Mouse (Mus musculus) limb, embryonic 15.5 days (tissue): ENCODE results near the gene Zfp326. TPM values are rescaled to one million over a fixed set of nuclear protein-coding genes. Genes with fewer than 3 reads are reported as not detected.

Experiments used
- ATAC-seq: fragments of 200-750 bp; cut with Nextera tagmentation; 2 replicates; pipeline ENCODE4 v1.8.0; 2017; ENCODE audit warnings: low read depth, moderate TSS enrichment; ENCODE audit not compliant: insufficient number of reproducible peaks, low FRiP score, low TSS enrichment
- H3K27ac ChIP-seq: fragments of 300-500 bp; sonication (generic); 2 replicates; pipeline ENCODE4 v1.5.1; 2015; ENCODE audit warnings: moderate library complexity, mild to moderate bottlenecking, inconsistent platforms
- H3K27me3 ChIP-seq: fragments of 300-500 bp; sonication (generic); 2 replicates; pipeline ENCODE4 v1.6.1; 2015; ENCODE audit warnings: inconsistent platforms
- H3K36me3 ChIP-seq: fragments of 300-500 bp; sonication (generic); 2 replicates; pipeline ENCODE4 v1.6.1; 2015; ENCODE audit warnings: inconsistent platforms
- H3K4me1 ChIP-seq: fragments of 300-500 bp; sonication (generic); 2 replicates; pipeline ENCODE4 v1.6.1; 2015; ENCODE audit warnings: inconsistent platforms
- H3K4me2 ChIP-seq: fragments of 300-500 bp; sonication (generic); 2 replicates; pipeline ENCODE4 v1.6.1; 2015; ENCODE audit warnings: mild to moderate bottlenecking, inconsistent platforms
- H3K4me3 ChIP-seq: fragments of 300-500 bp; sonication (generic); 2 replicates; pipeline ENCODE4 v1.5.1; 2015; ENCODE audit warnings: mild to moderate bottlenecking, inconsistent platforms
- H3K9ac ChIP-seq: fragments of 300-500 bp; sonication (generic); 2 replicates; pipeline ENCODE4 v1.6.1; 2015; ENCODE audit warnings: inconsistent platforms
- H3K9me3 ChIP-seq: fragments of 300-500 bp; sonication (generic); 2 replicates; pipeline ENCODE4 v1.6.1; 2016; ENCODE audit warnings: inconsistent platforms
- WGBS: fragments of 180-500 bp; shearing (Covaris S2); methylation state at CpG from one replicate; pipeline ENCODE4 v1.1.7; 2015; 5-methylcytosine and 5-hydroxymethylcytosine counted together
- polyA plus RNA-seq: library from polyadenylated mRNA; unstranded; fragments of >200 nt; fragmentation: Nextera tagmentation; extraction: Ambion mirVana; gene quantifications from 2 replicates; pipeline ENCODE4 v1.2.1, GENCODE M21; 2015

Gene Zfp326
- polyA plus RNA-seq, 1 experiment from 2014 or later: 38.0 TPM

- no peak for ATAC-seq
- 18% methylated on average over 3 of the region's 3 CpGs for WGBS
These were observed 7.8 kb upstream of the Zfp326 start for GRCm38 (mm10) chr5:105868593-105868992.

GRCm38 (mm10) chr5:105869739-105870138, 6.6 kb upstream of the Zfp326 start:
- Histone ChIP-seq H3K9ac (no peak overlapping the region), H3K4me2 (no peak overlapping the region), H3K27me3 (no peaks in the 10 kb centered on the region), H3K4me3 (no peak overlapping the region), H3K36me3 (no peaks in the 10 kb centered on the region), H3K9me3 (no peaks in the 10 kb centered on the region), H3K27ac (no peak overlapping the region), H3K4me1 (peaks cover 13% of the 10 kb centered on the region)
- 85% methylated on average over 7 of the region's 7 CpGs for WGBS
- ATAC-seq: no peak

More at GRCm38 (mm10) chr5:105868593-105868992, 7.8 kb upstream of the Zfp326 start:
- H3K9me3 ChIP-seq: no peaks in the 10 kb centered on the region
- H3K4me2 ChIP-seq: no peak overlapping the region
- H3K27ac ChIP-seq: no peak overlapping the region
- no peak overlapping the region for H3K9ac ChIP-seq
- no peak overlapping the region for H3K4me3 ChIP-seq
- no peaks in the 10 kb centered on the region for H3K36me3 ChIP-seq
- H3K4me1 ChIP-seq: peaks cover 13% of the 10 kb centered on the region
- H3K27me3 ChIP-seq: no peaks in the 10 kb centered on the region

GRCm38 (mm10) chr5:105871140-105871539, 5.2 kb upstream of the Zfp326 start:
- H3K4me2 ChIP-seq: no peak overlapping the region
- H3K4me1 ChIP-seq: peaks cover 16% of the 10 kb centered on the region
- no peak overlapping the region for H3K9ac ChIP-seq
- ATAC-seq: no peak
- no peaks in the 10 kb centered on the region for H3K27me3 ChIP-seq
- WGBS: 59% methylated on average over 3 of the region's 3 CpGs
- no peaks in the 10 kb centered on the region for H3K36me3 ChIP-seq
- H3K9me3 ChIP-seq: no peaks in the 10 kb centered on the region
- H3K27ac ChIP-seq: no peak overlapping the region
- no peak overlapping the region for H3K4me3 ChIP-seq

DNA sequence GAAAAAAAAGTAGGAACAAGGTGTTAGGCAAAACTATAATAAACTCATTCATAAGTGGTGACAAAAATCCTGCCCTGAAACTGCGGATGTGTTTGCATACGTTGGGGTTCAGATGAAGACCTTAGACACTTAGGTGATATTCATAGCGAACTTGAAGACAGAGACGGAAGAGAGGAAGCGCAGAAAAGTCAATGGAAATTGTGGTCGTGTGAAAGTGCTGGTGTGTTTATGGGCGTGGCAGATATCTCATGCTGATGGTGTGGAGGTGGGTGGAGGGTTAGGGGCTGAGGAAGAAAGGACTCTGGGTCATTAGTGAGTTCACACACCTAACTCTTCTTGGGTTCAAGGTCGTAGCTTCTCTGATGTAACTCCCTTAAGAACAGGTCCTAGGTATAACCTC, 4.2 kb upstream of the Zfp326 start:
- no peaks in the 10 kb centered on the region for H3K27me3 ChIP-seq
- no peaks in the 10 kb centered on the region for H3K36me3 ChIP-seq
- H3K4me1 ChIP-seq: peaks cover 12% of the 10 kb centered on the region
- WGBS: 73% methylated on average over 8 of the region's 8 CpGs
- no peak overlapping the region for H3K9ac ChIP-seq
- no peak overlapping the region for H3K4me3 ChIP-seq
- H3K27ac ChIP-seq: no peak overlapping the region
- no peak for ATAC-seq
- H3K9me3 ChIP-seq: no peaks in the 10 kb centered on the region
- no peak overlapping the region for H3K4me2 ChIP-seq

DNA sequence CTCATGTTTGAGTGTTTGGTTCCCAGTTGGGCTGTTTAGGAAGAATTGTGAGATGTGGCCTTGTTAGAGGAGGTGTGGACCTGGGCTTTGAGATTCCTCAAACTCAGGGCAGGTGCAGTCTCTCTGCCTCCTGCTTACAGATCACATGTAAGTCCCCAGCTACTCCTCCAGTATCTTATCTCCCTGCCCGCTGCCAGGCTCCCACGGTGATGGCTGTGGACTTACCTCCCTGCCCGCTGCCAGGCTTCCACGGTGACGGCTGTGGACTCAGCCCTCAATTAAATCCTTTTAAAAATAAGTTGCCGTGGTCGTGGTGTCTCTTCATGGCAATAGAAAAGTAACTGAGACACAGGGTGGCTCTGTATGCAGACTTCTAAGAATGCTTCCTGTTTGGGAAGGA, 3.4 kb upstream of the Zfp326 start:
- Histone ChIP-seq H3K27me3 (no peaks in the 10 kb centered on the region), H3K36me3 (no peaks in the 10 kb centered on the region), H3K4me1 (peaks cover 12% of the 10 kb centered on the region), H3K4me2 (no peak overlapping the region), H3K4me3 (no peak overlapping the region), H3K9me3 (no peaks in the 10 kb centered on the region), H3K9ac (no peak overlapping the region), H3K27ac (no peak overlapping the region)
- no peak for ATAC-seq
- 58% methylated on average over 7 of the region's 7 CpGs for WGBS

- H3K4me3 ChIP-seq: no peak overlapping the region
- no peaks in the 10 kb centered on the region for H3K36me3 ChIP-seq
- H3K27me3 ChIP-seq: no peaks in the 10 kb centered on the region
- no peak overlapping the region for H3K27ac ChIP-seq
- no peak overlapping the region for H3K9ac ChIP-seq
- H3K9me3 ChIP-seq: no peaks in the 10 kb centered on the region
- no peak for ATAC-seq
- H3K4me2 ChIP-seq: no peak overlapping the region
- H3K4me1 ChIP-seq: peaks cover 13% of the 10 kb centered on the region
- 64% methylated on average over 3 of the region's 3 CpGs for WGBS
These were observed 2.6 kb upstream of the Zfp326 start for GRCm38 (mm10) chr5:105873774-105874173.

DNA sequence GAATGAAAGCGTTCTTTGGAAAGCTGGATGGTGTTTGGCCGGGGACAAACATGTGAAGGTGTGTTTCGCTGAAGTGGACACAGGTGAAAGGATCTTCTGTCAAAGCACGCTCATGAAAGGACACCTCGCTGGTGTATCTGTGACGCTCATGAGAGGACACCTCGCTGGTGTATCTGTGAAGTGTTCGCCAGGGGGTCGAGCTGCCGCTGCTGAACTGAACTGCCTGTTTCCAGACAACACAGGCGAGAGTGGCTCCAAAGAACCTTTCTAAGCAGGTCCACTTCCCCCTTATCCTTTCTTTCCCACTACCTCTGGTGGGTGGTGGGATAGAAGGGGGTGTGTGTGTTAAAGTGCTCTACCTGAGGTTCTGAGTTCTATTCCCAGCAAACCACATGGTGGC, 1.9 kb upstream of the Zfp326 start:
- WGBS: 96% methylated on average over 11 of the region's 11 CpGs
- H3K4me2 ChIP-seq: no peak overlapping the region
- no peaks in the 10 kb centered on the region for H3K36me3 ChIP-seq
- H3K27ac ChIP-seq: no peak overlapping the region
- H3K9ac ChIP-seq: no peak overlapping the region
- ATAC-seq: no peak
- H3K27me3 ChIP-seq: no peaks in the 10 kb centered on the region
- no peak overlapping the region for H3K4me3 ChIP-seq
- H3K9me3 ChIP-seq: no peaks in the 10 kb centered on the region
- peaks cover 13% of the 10 kb centered on the region for H3K4me1 ChIP-seq

DNA sequence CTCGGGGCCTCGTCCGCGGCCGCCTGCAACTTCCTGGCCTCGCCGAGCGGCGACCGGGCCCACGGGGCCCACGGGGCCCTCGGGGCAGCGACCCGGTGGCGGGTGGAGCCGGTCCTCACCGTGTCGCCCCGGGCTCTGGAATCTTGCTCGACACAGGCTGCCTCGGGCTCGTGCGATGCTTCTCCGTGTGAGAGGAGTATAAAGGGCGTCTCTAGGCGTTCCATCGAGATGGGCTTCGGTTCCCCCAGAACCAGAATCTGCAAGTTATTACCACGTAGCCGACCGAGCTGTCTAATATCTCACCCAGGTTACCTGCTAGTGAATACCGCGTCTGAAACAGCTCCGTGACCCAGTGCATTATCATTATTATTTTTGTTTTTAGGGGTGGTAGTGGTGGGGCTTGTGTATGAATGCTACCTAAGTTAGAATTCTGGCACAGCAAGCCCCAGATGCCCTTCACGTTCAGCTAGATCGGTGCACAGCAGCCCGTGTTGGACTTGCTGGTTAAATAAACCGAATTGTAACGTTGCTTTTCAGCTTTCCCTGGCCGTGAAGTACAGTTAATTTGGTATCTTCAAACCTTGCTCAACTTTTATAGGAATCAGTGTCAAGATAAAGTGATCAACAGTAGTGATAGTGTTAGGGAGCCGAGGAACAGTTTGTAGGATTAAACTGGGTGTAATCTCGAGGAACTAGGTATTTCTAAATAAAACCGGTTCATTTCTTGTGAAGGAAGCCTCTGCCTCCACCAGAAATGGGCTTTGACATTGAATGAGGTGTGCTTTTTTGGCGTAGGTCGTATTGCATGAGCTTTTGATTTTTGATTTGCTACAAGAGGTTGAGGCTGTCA, 785 bp downstream of the Zfp326 start:
- H3K27ac ChIP-seq: peak overlapping the region; percentile 86
- WGBS: under 1% methylated on average over 46 of the region's 46 CpGs
- no peaks in the 10 kb centered on the region for H3K36me3 ChIP-seq
- H3K9me3 ChIP-seq: no peaks in the 10 kb centered on the region
- peak overlapping the region; percentile 98 for H3K9ac ChIP-seq
- peaks cover 16% of the 10 kb centered on the region for H3K4me1 ChIP-seq
- peak overlapping the region; percentile 98 for H3K4me3 ChIP-seq
- no peaks in the 10 kb centered on the region for H3K27me3 ChIP-seq
- peak overlapping the region; percentile 60 for H3K4me2 ChIP-seq
- peak; percentile 12; the same call in 1 of the 2 replicates for ATAC-seq

DNA sequence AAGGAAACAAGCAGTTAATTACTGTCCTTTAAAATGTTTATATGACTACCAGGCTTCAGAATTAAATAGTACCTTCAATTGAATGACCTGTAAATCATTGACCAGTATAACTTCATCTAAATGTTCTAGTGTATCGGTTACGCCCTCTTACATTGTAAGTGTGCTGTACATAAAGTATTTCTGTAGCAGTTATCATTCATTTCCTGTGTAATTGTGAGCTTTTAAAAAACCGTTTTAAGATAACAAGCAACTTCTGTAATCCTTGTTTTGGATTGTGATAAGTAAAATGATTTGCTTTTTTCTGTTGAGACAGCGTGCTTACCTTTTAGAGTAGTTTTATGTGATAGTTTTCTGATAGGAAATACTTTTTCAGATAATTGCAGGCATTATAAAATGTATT, 11.0 kb downstream of the Zfp326 start:
- H3K4me1 ChIP-seq: 0 out of 2 replicates have a peak, but pooled peaks cover 4% of the 10 kb centered on the region
- no peak overlapping the region for H3K4me3 ChIP-seq
- no peak overlapping the region for H3K27ac ChIP-seq
- no peaks in the 10 kb centered on the region for H3K9me3 ChIP-seq
- H3K9ac ChIP-seq: no peak overlapping the region
- no peak overlapping the region for H3K4me2 ChIP-seq
- peaks cover 15% of the 10 kb centered on the region for H3K36me3 ChIP-seq
- no peaks in the 10 kb centered on the region for H3K27me3 ChIP-seq
- 84% methylated on average over 4 of the region's 4 CpGs for WGBS
- no peak for ATAC-seq

DNA sequence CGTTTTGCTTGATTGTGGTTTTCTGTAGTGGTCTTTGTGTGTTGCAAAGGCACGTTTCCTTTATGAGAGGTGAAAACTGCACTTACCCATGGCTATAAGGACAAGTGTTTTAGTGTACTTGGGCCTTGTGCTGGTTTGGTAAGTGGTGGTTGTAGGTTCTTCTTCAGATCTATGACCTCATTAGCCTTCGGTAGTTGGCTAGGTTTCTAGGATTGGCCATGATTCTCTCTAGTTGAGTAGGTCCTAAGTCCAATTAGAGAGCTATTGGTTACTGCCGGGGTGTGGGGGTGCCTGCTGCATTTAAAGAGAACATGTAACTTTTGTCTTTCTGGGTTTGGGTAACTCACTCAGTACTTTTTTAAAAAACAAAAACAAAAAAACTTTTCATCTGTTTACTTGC, 21.8 kb downstream of the Zfp326 start:
- Histone ChIP-seq H3K4me2 (no peak overlapping the region), H3K4me1 (no peaks in the 10 kb centered on the region), H3K9ac (no peak overlapping the region), H3K4me3 (no peak overlapping the region), H3K27ac (no peak overlapping the region), H3K36me3 (peaks cover 43% of the 10 kb centered on the region), H3K27me3 (no peaks in the 10 kb centered on the region), H3K9me3 (no peaks in the 10 kb centered on the region)
- WGBS: 95% methylated on average over 4 of the region's 4 CpGs
- no peak for ATAC-seq

DNA sequence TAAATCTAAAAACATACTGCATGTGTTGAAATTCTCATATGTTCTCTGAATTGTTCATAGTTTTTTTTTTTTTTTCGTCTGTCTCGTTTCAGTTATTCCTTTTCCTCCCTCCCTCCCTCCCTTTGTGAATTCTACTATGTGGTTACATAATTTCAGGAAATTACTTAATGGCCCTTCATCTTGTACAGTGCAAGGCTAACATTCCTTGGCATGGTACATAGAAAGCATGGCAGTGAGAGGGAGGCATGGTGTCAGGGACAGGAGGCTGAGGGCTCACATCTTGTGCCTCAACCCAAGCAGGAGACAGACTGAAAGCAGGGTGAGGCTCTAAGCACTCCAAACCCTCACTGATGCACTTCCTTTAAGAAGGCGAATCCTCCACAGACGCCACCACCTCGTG, 32.8 kb downstream of the Zfp326 start:
- H3K36me3 ChIP-seq: peaks cover 62% of the 10 kb centered on the region
- H3K27me3 ChIP-seq: no peaks in the 10 kb centered on the region
- no peaks in the 10 kb centered on the region for H3K9me3 ChIP-seq
- H3K9ac ChIP-seq: no peak overlapping the region
- 82% methylated on average over 5 of the region's 5 CpGs for WGBS
- no peaks in the 10 kb centered on the region for H3K4me1 ChIP-seq
- H3K27ac ChIP-seq: no peak overlapping the region
- no peak overlapping the region for H3K4me2 ChIP-seq
- H3K4me3 ChIP-seq: no peak overlapping the region
- ATAC-seq: no peak

DNA sequence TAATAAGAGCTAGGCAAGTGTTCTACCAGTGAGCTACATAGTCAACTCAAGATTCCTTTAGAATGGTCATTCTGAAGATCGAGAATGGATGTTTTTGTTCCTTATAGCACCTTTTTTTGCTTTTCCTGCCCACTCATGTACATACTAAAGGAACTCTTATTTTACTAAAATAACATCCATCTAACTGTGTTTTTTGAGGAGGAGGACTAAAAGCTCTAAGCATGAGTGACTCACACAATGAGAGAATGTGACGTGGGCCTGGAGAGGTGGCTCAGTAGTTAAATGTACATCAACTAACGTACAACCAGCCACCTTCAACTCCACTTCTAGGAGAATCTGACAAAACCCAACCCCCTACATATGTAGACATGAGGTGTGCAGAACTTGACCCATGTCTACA, 33.3 kb downstream of the Zfp326 start:
- Histone ChIP-seq H3K9ac (no peak overlapping the region), H3K9me3 (no peaks in the 10 kb centered on the region), H3K4me2 (no peak overlapping the region), H3K4me3 (no peak overlapping the region), H3K27me3 (no peaks in the 10 kb centered on the region), H3K4me1 (no peaks in the 10 kb centered on the region), H3K36me3 (peaks cover 64% of the 10 kb centered on the region), H3K27ac (no peak overlapping the region)
- 90% methylated on average over 3 of the region's 3 CpGs for WGBS
- no peak for ATAC-seq
